Mouse (Mus musculus) hindbrain, embryonic 13.5 days (tissue): ENCODE measurements around the gene Aldh3b3. TPM values are rescaled to one million over a fixed set of nuclear protein-coding genes. Genes with fewer than 3 reads are reported as not detected.
A peak's percentile ranks its signal among the peaks of the same experiment; 100 is the strongest.

Experiments used
- ATAC-seq: fragments of 200-750 bp; cut with Nextera tagmentation; 2 replicates; pipeline ENCODE4 v1.8.0; 2017; ENCODE audit warnings: moderate TSS enrichment; ENCODE audit not compliant: low FRiP score
- H3K27ac ChIP-seq: fragments of 300-500 bp; sonication (generic); 2 replicates; pipeline ENCODE4 v1.5.1; 2015; ENCODE audit warnings: inconsistent platforms, mild to moderate bottlenecking, moderate library complexity
- H3K27me3 ChIP-seq: fragments of 300-500 bp; sonication (generic); 2 replicates; pipeline ENCODE4 v1.6.1; 2015; ENCODE audit warnings: mild to moderate bottlenecking, inconsistent platforms
- H3K36me3 ChIP-seq: fragments of 300-500 bp; sonication (generic); 2 replicates; pipeline ENCODE4 v1.6.1; 2015; ENCODE audit warnings: mild to moderate bottlenecking, inconsistent platforms
- H3K4me1 ChIP-seq: fragments of 300-500 bp; sonication (generic); replicated peaks from 2 replicates; pipeline ENCODE4 v1.6.1; 2015; ENCODE audit warnings: inconsistent platforms
- H3K4me2 ChIP-seq: fragments of 300-500 bp; sonication (generic); 2 replicates; pipeline ENCODE4 v1.6.1; 2015; ENCODE audit warnings: inconsistent platforms, mild to moderate bottlenecking, moderate library complexity
- H3K4me3 ChIP-seq: fragments of 300-500 bp; sonication (generic); 2 replicates; pipeline ENCODE4 v1.5.1; 2015; ENCODE audit warnings: mild to moderate bottlenecking, inconsistent platforms
- H3K9ac ChIP-seq: fragments of 300-500 bp; sonication (generic); 2 replicates; pipeline ENCODE4 v1.6.1; 2015; ENCODE audit warnings: mild to moderate bottlenecking, inconsistent platforms
- H3K9me3 ChIP-seq: fragments of 300-500 bp; sonication (generic); 2 replicates; pipeline ENCODE4 v1.6.1; 2016; ENCODE audit warnings: inconsistent platforms
- WGBS: fragments of 180-500 bp; shearing (Covaris S2); methylation state at CpG from one replicate; pipeline ENCODE4 v1.1.7; 2015; 5-methylcytosine and 5-hydroxymethylcytosine counted together
- polyA plus RNA-seq: library from polyadenylated mRNA; unstranded; fragments of >200 nt; fragmentation: Nextera tagmentation; extraction: Ambion mirVana; gene quantifications from 2 replicates; pipeline ENCODE4 v1.2.1, GENCODE M21; 2015

Gene Aldh3b3
- polyA plus RNA-seq, 1 experiment from 2014 or later = not detected

GRCm38 (mm10) chr19:3926279-3926678, 32.2 kb upstream of the Aldh3b3 start:
- no peaks in the 10 kb centered on the region for H3K27me3 ChIP-seq
- no peak overlapping the region for H3K4me2 ChIP-seq
- 74% methylated on average over 3 of the region's 3 CpGs for WGBS
- ATAC-seq = no peak
- no peak overlapping the region for H3K9ac ChIP-seq
- no peak overlapping the region for H3K4me3 ChIP-seq
- H3K36me3 ChIP-seq = no peaks in the 10 kb centered on the region
- H3K27ac ChIP-seq = no peak overlapping the region
- H3K9me3 ChIP-seq = no peaks in the 10 kb centered on the region
- peaks cover 28% of the 10 kb centered on the region for H3K4me1 ChIP-seq

- H3K9ac ChIP-seq = no peak overlapping the region
- no peak overlapping the region for H3K4me3 ChIP-seq
- H3K27me3 ChIP-seq = no peaks in the 10 kb centered on the region
- H3K4me1 ChIP-seq = peaks cover 28% of the 10 kb centered on the region
- 66% methylated on average over 6 of the region's 6 CpGs for WGBS
- H3K4me2 ChIP-seq = no peak overlapping the region
- H3K9me3 ChIP-seq = no peaks in the 10 kb centered on the region
- no peak overlapping the region for H3K27ac ChIP-seq
- H3K36me3 ChIP-seq = no peaks in the 10 kb centered on the region
- ATAC-seq = no peak
These were observed 31.8 kb upstream of the Aldh3b3 start for GRCm38 (mm10) chr19:3926685-3927084.

- Histone ChIP-seq H3K4me1 (peaks cover 28% of the 10 kb centered on the region), H3K27me3 (no peaks in the 10 kb centered on the region), H3K9ac (no peak overlapping the region), H3K4me2 (no peak overlapping the region), H3K36me3 (no peaks in the 10 kb centered on the region), H3K4me3 (no peak overlapping the region), H3K9me3 (no peaks in the 10 kb centered on the region), H3K27ac (no peak overlapping the region)
- WGBS = 79% methylated on average over 4 of the region's 4 CpGs
- no peak for ATAC-seq
These were observed 30.5 kb upstream of the Aldh3b3 start for GRCm38 (mm10) chr19:3927989-3928388.

GRCm38 (mm10) chr19:3928779-3929178, 29.7 kb upstream of the Aldh3b3 start:
- H3K36me3 ChIP-seq = no peaks in the 10 kb centered on the region
- ATAC-seq = no peak
- H3K4me3 ChIP-seq = no peak overlapping the region
- H3K9ac ChIP-seq = no peak overlapping the region
- no peak overlapping the region for H3K4me2 ChIP-seq
- H3K27me3 ChIP-seq = no peaks in the 10 kb centered on the region
- WGBS = 71% methylated on average over 4 of the region's 4 CpGs
- H3K4me1 ChIP-seq = peaks cover 28% of the 10 kb centered on the region
- no peaks in the 10 kb centered on the region for H3K9me3 ChIP-seq
- peak overlapping the region; percentile 72 for H3K27ac ChIP-seq

GRCm38 (mm10) chr19:3929211-3929941, 29.1 kb upstream of the Aldh3b3 start, which contains the start of gene Aldh3b1:
Gene Aldh3b1, minus strand, starts transcription at chr19:3929808.
- H3K27me3 ChIP-seq = no peaks in the 10 kb centered on the region
- no peaks in the 10 kb centered on the region for H3K9me3 ChIP-seq
- H3K9ac ChIP-seq = peak within 1 kb of the TSS; percentile 24; the same call in 1 of the 2 replicates
- H3K36me3 ChIP-seq = no peaks in the 10 kb centered on the region
- H3K4me1 ChIP-seq = peaks cover 28% of the 10 kb centered on the region
- no peak within 1 kb of the TSS for H3K4me3 ChIP-seq
- WGBS = 59% methylated on average over 12 of the region's 12 CpGs
- H3K27ac ChIP-seq = peak within 1 kb of the TSS; percentile 72
- H3K4me2 ChIP-seq = no peak within 1 kb of the TSS
- ATAC-seq = peak; percentile 75

GRCm38 (mm10) chr19:3930262-3931057, 28.0 kb upstream of the Aldh3b3 start:
- no peaks in the 10 kb centered on the region for H3K36me3 ChIP-seq
- WGBS = 73% methylated on average over 21 of the region's 21 CpGs
- H3K27me3 ChIP-seq = peaks cover 10% of the 10 kb centered on the region
- ATAC-seq = no peak
- peak overlapping the region; percentile 24; the same call in 1 of the 2 replicates for H3K9ac ChIP-seq
- H3K4me3 ChIP-seq = no peak overlapping the region
- no peak overlapping the region for H3K4me2 ChIP-seq
- H3K27ac ChIP-seq = peak overlapping the region; percentile 72
- no peaks in the 10 kb centered on the region for H3K9me3 ChIP-seq
- H3K4me1 ChIP-seq = peaks cover 33% of the 10 kb centered on the region

GRCm38 (mm10) chr19:3931716-3932115, 26.7 kb upstream of the Aldh3b3 start:
- Histone ChIP-seq H3K36me3 (no peaks in the 10 kb centered on the region), H3K9me3 (no peaks in the 10 kb centered on the region), H3K4me2 (no peak overlapping the region), H3K27me3 (peaks cover 22% of the 10 kb centered on the region), H3K4me3 (no peak overlapping the region), H3K27ac (no peak overlapping the region), H3K9ac (no peak overlapping the region), H3K4me1 (peaks cover 44% of the 10 kb centered on the region)
- WGBS = 88% methylated on average over 9 of the region's 9 CpGs
- ATAC-seq = no peak

GRCm38 (mm10) chr19:3935032-3935895, 23.2 kb upstream of the Aldh3b3 start, which contains the start of gene Unc93b1:
Gene Unc93b1, plus strand, starts transcription at chr19:3935186.
- peak within 1 kb of the TSS; percentile 42 for H3K4me3 ChIP-seq
- H3K4me1 ChIP-seq = peaks cover 26% of the 10 kb centered on the region
- no peaks in the 10 kb centered on the region for H3K36me3 ChIP-seq
- H3K4me2 ChIP-seq = peak within 1 kb of the TSS; percentile 70
- no peaks in the 10 kb centered on the region for H3K9me3 ChIP-seq
- peak; percentile 43 for ATAC-seq
- H3K27me3 ChIP-seq = peaks cover 28% of the 10 kb centered on the region
- peak within 1 kb of the TSS; percentile 61 for H3K9ac ChIP-seq
- no peak within 1 kb of the TSS for H3K27ac ChIP-seq
- 7% methylated on average over 42 of the region's 42 CpGs for WGBS

GRCm38 (mm10) chr19:3935896-3936850, 22.3 kb upstream of the Aldh3b3 start:
- Histone ChIP-seq H3K27me3 (peaks cover 28% of the 10 kb centered on the region), H3K27ac (no peak overlapping the region), H3K36me3 (no peaks in the 10 kb centered on the region), H3K4me3 (peak overlapping the region; percentile 42), H3K4me1 (peaks cover 18% of the 10 kb centered on the region), H3K4me2 (peak overlapping the region; percentile 70), H3K9ac (peak overlapping the region; percentile 61), H3K9me3 (no peaks in the 10 kb centered on the region)
- WGBS = 8% methylated on average over 22 of the region's 22 CpGs
- peak; percentile 32; the same call in 1 of the 2 replicates for ATAC-seq

GRCm38 (mm10) chr19:3942315-3942714, 16.1 kb upstream of the Aldh3b3 start:
- no peaks in the 10 kb centered on the region for H3K9me3 ChIP-seq
- no peak overlapping the region for H3K9ac ChIP-seq
- no peak overlapping the region for H3K27ac ChIP-seq
- H3K4me2 ChIP-seq = no peak overlapping the region
- H3K4me1 ChIP-seq = no peaks in the 10 kb centered on the region
- H3K36me3 ChIP-seq = no peaks in the 10 kb centered on the region
- H3K27me3 ChIP-seq = peaks cover 19% of the 10 kb centered on the region
- H3K4me3 ChIP-seq = no peak overlapping the region
- 79% methylated on average over 7 of the region's 7 CpGs for WGBS
- no peak for ATAC-seq
